Mouse (Mus musculus): ENCODE measurements around the gene Kcna10.

GRCm38 (mm10) chr3:107159418-107159817, 23.4 kb upstream of the Kcna10 start:
- no peak for TF ChIP-seq CTCF (IDR thresholded peaks at IDR 0.05; ENCODE audit: control insufficient read depth, insufficient read depth, insufficient read length)
- no peak for TF ChIP-seq CEBPB (IDR thresholded peaks at IDR 0.05; ENCODE audit: low read depth)
- TF ChIP-seq MYOG (IDR thresholded peaks at IDR 0.05; ENCODE audit: control insufficient read depth, extremely low read depth, insufficient read length), result no peak
